Mouse (Mus musculus): Measurements from ENCODE around the gene Tppp2. TPM values are rescaled to one million over a fixed set of nuclear protein-coding genes. Genes with fewer than 3 reads are reported as not detected.

Gene Tppp2
- polyA plus RNA-seq (2012; rRNA removed), result not detected in 2 replicates

DNA sequence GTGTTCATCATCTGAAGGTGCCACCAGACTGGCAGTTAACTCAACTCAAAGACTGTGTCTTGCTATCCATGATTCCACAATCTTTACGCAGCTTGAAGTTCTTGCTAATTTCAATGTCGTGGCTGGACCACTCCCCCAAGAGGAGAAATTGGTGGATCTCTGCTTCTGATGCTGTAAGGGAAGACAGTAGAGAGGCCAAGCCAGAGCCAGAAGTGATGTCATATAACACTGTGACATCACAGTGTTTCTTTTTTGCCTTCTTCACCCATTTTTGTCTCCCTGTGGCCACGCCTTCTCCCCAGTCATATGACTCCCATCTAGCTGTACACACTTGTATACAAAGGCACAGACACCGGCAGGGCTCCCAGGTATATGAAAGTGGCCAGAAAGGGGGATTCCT, at the start of gene Tppp2:
Gene Tppp2, plus strand, starts transcription at position 301 of the 400 bp plus-strand sequence.
- Histone ChIP-seq H3K4me3 (replicated peaks; ENCODE audit: insufficient read depth, low read depth, low read length) (no peak within 1 kb of the TSS), H3K27me3 (ENCODE audit: control insufficient read depth, insufficient read depth, low read length) (no peaks in the 10 kb centered on the region), H3K27ac (ENCODE audit: insufficient read depth, low read length) (no peak within 1 kb of the TSS), H3K4me1 (ENCODE audit: control insufficient read depth, insufficient read depth, low read length) (0 out of 2 replicates have a peak, but pooled peaks cover 3% of the 10 kb centered on the region)
- 95% methylated on average over 4 of the region's 4 CpGs for WGBS
- TF ChIP-seq CTCF (IDR thresholded peaks at IDR 0.05; ENCODE audit: borderline replicate concordance, insufficient read depth, low read depth, low read length) (no peak), POLR2A (IDR thresholded peaks at IDR 0.05; ENCODE audit: borderline replicate concordance, insufficient read depth, low read length) (no peak)
- DNase-seq, result no peak

DNA sequence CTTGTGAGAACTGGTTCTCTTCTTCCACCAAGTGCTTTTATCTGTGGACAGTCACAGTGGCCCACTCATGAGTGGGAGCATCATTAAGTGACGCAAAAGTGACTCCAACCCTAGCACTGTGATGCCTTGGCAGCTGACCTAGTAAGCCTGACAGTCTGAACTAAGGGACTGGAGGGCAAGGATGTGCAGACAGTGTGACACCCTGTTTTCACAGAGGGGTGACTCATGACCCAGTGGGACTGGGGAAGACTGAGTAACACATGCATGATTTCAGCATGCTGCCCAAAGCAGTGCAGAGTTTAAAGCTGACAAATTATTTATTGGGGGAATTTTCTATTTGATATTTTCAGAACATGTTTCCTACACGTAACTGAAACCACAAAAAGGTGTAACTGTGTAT, 47.5 kb upstream of the Tppp2 start:
- no peak for DNase-seq
- H3K27me3 ChIP-seq (ENCODE audit: control insufficient read depth, insufficient read depth, low read length), result no peaks in the 10 kb centered on the region
- no peaks in the 10 kb centered on the region for H3K4me1 ChIP-seq (ENCODE audit: control insufficient read depth, insufficient read depth, low read length)
- TF ChIP-seq POLR2A (IDR thresholded peaks at IDR 0.05; ENCODE audit: borderline replicate concordance, insufficient read depth, low read length) (no peak), CTCF (IDR thresholded peaks at IDR 0.05; ENCODE audit: borderline replicate concordance, insufficient read depth, low read depth, low read length) (no peak)
- H3K4me3 ChIP-seq (replicated peaks; ENCODE audit: insufficient read depth, low read depth, low read length), result no peak overlapping the region
- no peak overlapping the region for H3K27ac ChIP-seq (ENCODE audit: insufficient read depth, low read length)
- WGBS, result 75% methylated on average over 2 of the region's 2 CpGs

DNA sequence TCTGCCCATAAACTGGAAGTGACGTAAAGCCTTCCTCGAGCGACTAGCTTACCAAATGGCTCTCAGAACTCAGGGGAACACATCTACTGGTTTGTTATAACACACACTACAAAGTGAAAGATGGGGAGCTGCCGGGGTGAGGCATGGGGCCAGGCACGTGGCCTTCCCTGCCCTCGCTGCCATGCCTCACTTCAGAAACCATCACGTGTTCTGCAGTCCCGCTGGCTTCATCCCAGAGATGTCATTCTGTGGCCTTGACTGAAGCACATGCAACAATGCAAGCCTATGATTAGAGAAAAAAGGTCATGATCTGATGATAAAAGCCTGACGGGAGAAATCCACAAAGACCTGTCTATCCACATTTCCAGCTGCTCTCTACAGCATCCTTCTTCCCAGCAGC, 46.5 kb upstream of the Tppp2 start:
- no peak overlapping the region for H3K4me3 ChIP-seq (replicated peaks; ENCODE audit: insufficient read depth, low read depth, low read length)
- DNase-seq, result no peak
- TF ChIP-seq POLR2A (IDR thresholded peaks at IDR 0.05; ENCODE audit: borderline replicate concordance, insufficient read depth, low read length) (no peak), CTCF (IDR thresholded peaks at IDR 0.05; ENCODE audit: borderline replicate concordance, insufficient read depth, low read depth, low read length) (no peak)
- WGBS, result 60% methylated on average over 9 of the region's 9 CpGs
- H3K4me1 ChIP-seq (ENCODE audit: control insufficient read depth, insufficient read depth, low read length), result no peaks in the 10 kb centered on the region
- H3K27ac ChIP-seq (ENCODE audit: insufficient read depth, low read length), result no peak overlapping the region
- H3K27me3 ChIP-seq (ENCODE audit: control insufficient read depth, insufficient read depth, low read length), result no peaks in the 10 kb centered on the region

DNA sequence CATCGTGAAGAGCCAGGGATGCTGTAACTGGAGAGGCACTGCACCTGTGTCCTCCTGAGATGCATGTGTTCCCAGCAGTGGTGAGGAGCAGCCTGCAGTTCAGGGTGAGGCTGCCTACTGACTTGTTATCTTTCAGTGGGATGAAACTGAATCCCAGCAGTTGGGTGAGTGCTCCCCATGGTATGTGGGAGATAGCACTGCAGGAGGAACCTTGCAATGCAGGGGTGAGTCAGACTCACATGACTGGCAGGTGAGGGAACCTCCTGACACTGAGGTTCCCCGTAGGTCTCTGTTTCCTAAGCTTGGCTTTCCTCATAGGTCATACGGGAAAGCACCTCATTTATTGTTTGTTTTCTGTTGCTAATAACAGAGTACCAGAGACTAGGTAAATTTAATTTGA, 40.7 kb upstream of the Tppp2 start:
- Histone ChIP-seq H3K27ac (ENCODE audit: insufficient read depth, low read length) (no peak overlapping the region), H3K4me3 (replicated peaks; ENCODE audit: insufficient read depth, low read depth, low read length) (no peak overlapping the region), H3K4me1 (ENCODE audit: control insufficient read depth, insufficient read depth, low read length) (no peaks in the 10 kb centered on the region), H3K27me3 (ENCODE audit: control insufficient read depth, insufficient read depth, low read length) (no peaks in the 10 kb centered on the region)
- 91% methylated on average over 3 of the region's 3 CpGs for WGBS
- TF ChIP-seq POLR2A (IDR thresholded peaks at IDR 0.05; ENCODE audit: borderline replicate concordance, insufficient read depth, low read length) (no peak), CTCF (IDR thresholded peaks at IDR 0.05; ENCODE audit: borderline replicate concordance, insufficient read depth, low read depth, low read length) (no peak)
- DNase-seq, result no peak

DNA sequence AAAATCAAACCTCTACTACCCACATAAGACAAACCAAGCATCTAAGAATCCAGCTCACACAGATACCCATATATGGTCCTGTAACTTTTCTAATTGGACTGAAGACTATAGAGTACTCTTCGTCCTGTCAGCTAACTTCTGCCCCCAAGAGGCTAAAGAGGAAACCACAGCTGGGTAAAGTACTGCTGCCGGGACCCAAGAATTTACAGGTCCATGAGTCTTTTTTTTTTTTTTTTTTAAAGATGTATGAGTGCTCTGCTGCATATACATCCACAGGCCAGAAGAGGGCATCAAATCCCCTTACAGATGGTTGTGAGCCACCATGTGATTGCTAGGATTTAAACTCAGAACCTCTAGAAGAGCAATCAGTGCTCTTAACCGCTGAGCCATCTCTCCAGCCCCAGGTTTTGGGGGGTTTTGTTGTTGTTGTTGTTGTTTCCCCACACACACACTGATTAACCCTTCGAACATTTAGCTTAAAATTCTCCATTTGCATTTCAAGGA, 34.6 kb upstream of the Tppp2 start:
- WGBS, result 2% methylated on average over 4 of the region's 4 CpGs
- DNase-seq, result peak; percentile 58 to 69
- no peaks in the 10 kb centered on the region for H3K27me3 ChIP-seq (ENCODE audit: control insufficient read depth, insufficient read depth, low read length)
- H3K4me3 ChIP-seq (replicated peaks; ENCODE audit: insufficient read depth, low read depth, low read length), result peak overlapping the region; percentile 34
- H3K4me1 ChIP-seq (ENCODE audit: control insufficient read depth, insufficient read depth, low read length), result peaks cover 4% of the 10 kb centered on the region; the same call in 1 of the 2 replicates
- H3K27ac ChIP-seq (ENCODE audit: insufficient read depth, low read length), result no peak overlapping the region
- no peak for TF ChIP-seq POLR2A (IDR thresholded peaks at IDR 0.05; ENCODE audit: borderline replicate concordance, insufficient read depth, low read length)
- peak; percentile 11; the same call in 1 of the 2 replicates for TF ChIP-seq CTCF (IDR thresholded peaks at IDR 0.05; ENCODE audit: borderline replicate concordance, insufficient read depth, low read depth, low read length)

DNA sequence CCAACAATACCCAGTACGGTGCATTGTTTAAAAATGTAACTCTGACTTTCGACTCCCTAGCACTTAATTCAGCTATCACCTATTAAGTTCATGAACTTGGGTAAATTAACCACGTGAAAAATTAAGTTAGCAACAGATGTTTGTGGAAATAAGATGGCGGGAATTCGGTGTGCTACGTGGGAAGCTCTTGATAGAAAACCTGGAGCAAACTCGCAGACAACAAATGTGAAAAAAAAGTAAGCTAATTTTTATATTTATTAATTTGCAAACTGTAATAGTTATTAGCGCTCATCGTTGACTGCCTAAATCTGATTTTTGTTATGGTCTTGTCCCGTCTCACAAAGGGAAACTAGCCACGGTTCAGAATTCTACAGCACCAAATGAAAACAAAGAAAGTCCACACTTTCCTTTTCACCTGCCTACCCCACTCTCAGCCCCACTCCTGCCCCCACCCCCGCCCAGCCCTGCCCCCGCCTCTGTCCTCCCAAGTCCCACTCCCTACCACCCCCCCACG, 34.1 kb upstream of the Tppp2 start:
- Histone ChIP-seq H3K27me3 (ENCODE audit: control insufficient read depth, insufficient read depth, low read length) (no peaks in the 10 kb centered on the region), H3K4me1 (ENCODE audit: control insufficient read depth, insufficient read depth, low read length) (peaks cover 4% of the 10 kb centered on the region; the same call in 1 of the 2 replicates), H3K4me3 (replicated peaks; ENCODE audit: insufficient read depth, low read depth, low read length) (peak overlapping the region; percentile 59), H3K27ac (ENCODE audit: insufficient read depth, low read length) (no peak overlapping the region)
- TF ChIP-seq CTCF (IDR thresholded peaks at IDR 0.05; ENCODE audit: borderline replicate concordance, insufficient read depth, low read depth, low read length), result no peak
- TF ChIP-seq POLR2A (IDR thresholded peaks at IDR 0.05; ENCODE audit: borderline replicate concordance, insufficient read depth, low read length), result no peak
- 1% methylated on average over 14 of the region's 14 CpGs for WGBS
- DNase-seq, result no peak

DNA sequence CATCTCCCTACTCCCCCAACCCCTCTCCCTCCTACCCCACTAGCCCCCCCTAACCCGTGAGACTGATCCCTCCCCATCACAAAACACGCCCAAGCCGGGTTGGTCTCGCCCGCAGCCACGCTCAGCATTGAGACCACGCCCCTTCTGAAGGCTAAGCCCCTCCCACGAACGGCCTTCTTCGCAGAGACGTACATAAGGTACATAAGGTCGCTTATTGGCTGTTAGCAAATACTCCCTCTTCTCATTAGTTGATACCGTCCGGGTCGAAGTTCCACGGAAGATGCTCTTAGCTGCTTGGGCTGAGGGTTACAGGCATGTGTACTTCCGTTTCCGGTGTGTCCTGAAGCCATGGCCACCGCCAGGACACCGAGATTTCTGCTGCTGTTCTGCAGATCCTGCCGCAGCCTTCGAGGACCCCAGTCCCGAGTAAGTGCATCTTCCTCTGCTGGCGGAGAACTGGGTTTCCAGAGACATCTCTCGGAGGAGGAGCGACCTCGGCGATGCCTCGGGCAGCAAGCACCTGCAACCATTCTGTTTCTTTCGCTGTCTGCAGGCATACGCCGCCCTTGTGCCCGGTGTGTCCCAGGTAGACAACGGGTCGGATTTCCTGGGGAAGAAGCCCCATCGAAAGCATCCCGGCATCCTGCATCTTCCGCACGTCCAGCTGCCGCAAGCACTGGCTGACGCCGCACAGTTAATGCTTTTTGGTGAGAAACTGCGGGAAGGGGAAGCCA, 33.5 kb upstream of the Tppp2 start, which contains the start of gene Mettl17:
Gene Mettl17, plus strand, starts transcription at position 245 of the 734 bp plus-strand sequence.
- peak; percentile 81; the same call in 1 of the 2 replicates for TF ChIP-seq POLR2A (IDR thresholded peaks at IDR 0.05; ENCODE audit: borderline replicate concordance, insufficient read depth, low read length)
- TF ChIP-seq CTCF (IDR thresholded peaks at IDR 0.05; ENCODE audit: borderline replicate concordance, insufficient read depth, low read depth, low read length), result no peak
- Histone ChIP-seq H3K4me3 (replicated peaks; ENCODE audit: insufficient read depth, low read depth, low read length) (peak within 1 kb of the TSS; percentile 59), H3K27me3 (ENCODE audit: control insufficient read depth, insufficient read depth, low read length) (no peaks in the 10 kb centered on the region), H3K4me1 (ENCODE audit: control insufficient read depth, insufficient read depth, low read length) (peaks cover 4% of the 10 kb centered on the region; the same call in 1 of the 2 replicates), H3K27ac (ENCODE audit: insufficient read depth, low read length) (peak within 1 kb of the TSS; percentile 3; the same call in 1 of the 2 replicates)
- under 1% methylated on average over 43 of the region's 43 CpGs for WGBS
- DNase-seq, result peak; percentile 91 to 94
